Mouse (Mus musculus): ENCODE measurements around the gene Fam83e.

The Fam83e gene

DNA sequence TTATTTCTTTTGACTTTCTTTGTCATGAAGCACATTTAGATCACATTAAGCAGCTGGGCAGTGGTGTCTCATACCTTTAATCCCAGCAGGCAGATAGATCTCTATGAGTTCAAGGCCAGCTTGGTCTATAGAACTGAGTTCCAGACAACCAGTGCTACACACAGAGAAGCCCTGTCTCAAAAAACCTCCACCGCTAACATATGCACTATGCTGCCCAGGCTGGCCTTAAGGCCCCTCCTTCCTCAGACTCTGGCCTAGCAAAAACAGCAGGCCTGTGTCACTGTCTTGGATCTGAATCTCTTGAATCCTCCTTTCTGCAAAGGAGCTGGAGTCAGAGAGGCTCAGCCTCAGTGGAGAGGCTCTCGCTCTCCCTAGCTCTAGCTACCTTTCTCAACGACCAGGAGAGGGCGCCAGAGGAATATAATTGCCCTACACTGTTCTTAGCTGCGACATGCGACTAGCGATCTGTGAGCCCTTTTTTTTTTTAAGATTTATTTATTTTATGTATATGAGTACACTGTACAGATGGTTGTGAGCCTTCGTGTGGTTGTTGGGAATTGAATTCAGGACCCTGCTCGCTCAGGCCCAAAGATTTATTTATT is 18.3 kb downstream of the Fam83e start:
- DNase-seq (ENCODE audit: low spot score in 2 of 2): peak; percentile 60 to 80

- DNase-seq (ENCODE audit: low spot score in 2 of 2): no peak
Observed at GRCm38 (mm10) chr7:45739820-45740219, 18.8 kb downstream of the Fam83e start.

DNA sequence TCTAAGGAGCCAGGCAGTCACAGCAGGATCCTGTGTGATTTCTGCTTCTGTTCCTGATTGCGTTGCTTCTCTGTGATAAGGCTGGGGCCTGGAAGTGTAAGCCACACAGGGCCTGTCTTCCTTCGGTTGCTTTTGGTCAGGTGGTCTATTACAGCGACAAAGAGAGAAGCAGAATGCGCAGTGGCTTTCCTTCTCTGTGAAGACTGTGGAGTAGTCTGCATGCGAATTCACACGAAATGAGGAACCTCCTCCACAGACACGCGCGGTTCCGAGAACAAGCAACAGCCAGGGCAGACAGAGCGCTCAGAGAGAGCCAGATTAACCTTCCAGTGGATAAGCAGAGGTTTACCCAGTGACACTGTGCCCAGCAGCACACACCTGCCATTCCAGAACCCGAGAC is 20.3 kb downstream of the Fam83e start:
- no peak for DNase-seq (ENCODE audit: low spot score in 2 of 2)

- DNase-seq (ENCODE audit: low spot score in 2 of 2): no peak
Observed at GRCm38 (mm10) chr7:45741777-45742176, 20.8 kb downstream of the Fam83e start.

- peak; percentile 50 to 65 for DNase-seq (ENCODE audit: low spot score in 2 of 2)
Observed at GRCm38 (mm10) chr7:45742338-45742737, 21.3 kb downstream of the Fam83e start.

- peak; percentile 37 to 69 for DNase-seq (ENCODE audit: low spot score in 2 of 2)
Observed at GRCm38 (mm10) chr7:45744387-45744786, 23.4 kb downstream of the Fam83e start.

GRCm38 (mm10) chr7:45746518-45746917 is 25.5 kb downstream of the Fam83e start:
- DNase-seq (ENCODE audit: low spot score in 2 of 2): no peak

DNA sequence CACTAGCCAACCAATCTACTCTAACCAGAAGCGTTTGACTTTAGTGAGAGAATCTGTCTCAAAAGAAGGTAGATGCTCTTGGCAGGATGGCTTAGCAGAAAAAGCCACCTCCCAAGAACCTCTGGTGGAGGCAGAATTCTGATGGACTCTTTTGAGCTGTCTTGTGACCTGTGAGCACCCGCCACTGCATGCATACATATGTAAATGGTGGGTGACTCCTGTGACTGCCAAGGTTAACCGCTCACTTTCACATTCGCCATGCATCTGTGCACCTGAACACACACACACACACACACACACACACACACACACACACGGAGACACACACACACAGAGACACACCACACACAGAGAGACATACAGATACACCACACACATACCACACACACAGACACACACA is 26.4 kb downstream of the Fam83e start:
- no peak for DNase-seq (ENCODE audit: low spot score in 2 of 2)

- no peak for DNase-seq (ENCODE audit: low spot score in 2 of 2)
Observed at GRCm38 (mm10) chr7:45748110-45748509, 27.1 kb downstream of the Fam83e start.

DNA sequence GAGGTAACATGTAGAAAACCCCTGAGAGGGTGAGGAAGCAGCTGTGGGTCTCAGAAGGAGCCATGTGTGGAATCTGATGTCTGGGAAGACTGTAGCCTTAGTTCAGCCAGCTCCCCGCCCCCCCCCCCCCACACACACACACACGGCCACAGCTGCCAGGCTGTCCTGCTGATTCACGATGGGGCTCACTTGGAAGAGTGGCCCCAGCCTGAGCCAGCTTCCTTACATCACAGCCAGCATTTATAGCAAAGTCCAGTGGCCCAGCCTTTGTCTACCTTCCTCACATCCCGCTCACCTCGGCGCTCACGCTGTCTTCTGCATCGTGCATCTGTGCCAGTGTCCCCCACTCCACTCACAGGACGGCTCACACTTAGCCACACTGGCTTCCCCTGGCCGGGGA is 28.4 kb downstream of the Fam83e start:
- no peak for DNase-seq (ENCODE audit: low spot score in 2 of 2)

- no peak for DNase-seq (ENCODE audit: low spot score in 2 of 2)
Observed at GRCm38 (mm10) chr7:45750162-45750561, 29.1 kb downstream of the Fam83e start.

GRCm38 (mm10) chr7:45755703-45756102 is 34.7 kb downstream of the Fam83e start:
- no peak for DNase-seq (ENCODE audit: low spot score in 2 of 2)

- no peak for DNase-seq (ENCODE audit: low spot score in 2 of 2)
Observed at GRCm38 (mm10) chr7:45759400-45759799, 38.4 kb downstream of the Fam83e start.

- no peak for DNase-seq (ENCODE audit: low spot score in 2 of 2)
Observed at GRCm38 (mm10) chr7:45760151-45760550, 39.1 kb downstream of the Fam83e start.

- no peak for DNase-seq (ENCODE audit: low spot score in 2 of 2)
Observed at GRCm38 (mm10) chr7:45765995-45766394, 45.0 kb downstream of the Fam83e start.

DNA sequence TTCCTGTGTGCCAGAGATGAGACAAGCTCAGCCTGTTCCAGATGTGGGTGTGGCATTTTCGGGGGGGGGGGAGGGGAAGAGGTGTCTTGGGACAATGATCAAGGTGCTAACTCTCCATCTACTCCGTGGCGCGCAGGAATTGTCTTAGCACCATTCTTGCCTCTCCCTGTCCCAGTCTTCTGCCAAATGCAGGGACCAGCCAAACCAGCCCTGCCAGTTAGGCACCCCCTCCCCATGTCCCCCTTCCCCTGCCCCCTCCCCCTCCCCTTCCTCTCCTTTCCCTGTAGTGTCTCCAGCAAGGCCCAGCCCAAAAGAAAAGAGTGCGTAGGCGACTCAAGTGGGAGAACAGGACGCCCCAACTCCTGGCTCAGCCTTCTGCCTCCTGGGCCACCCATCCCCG is 45.8 kb downstream of the Fam83e start:
- no peak for DNase-seq (ENCODE audit: low spot score in 2 of 2)

DNA sequence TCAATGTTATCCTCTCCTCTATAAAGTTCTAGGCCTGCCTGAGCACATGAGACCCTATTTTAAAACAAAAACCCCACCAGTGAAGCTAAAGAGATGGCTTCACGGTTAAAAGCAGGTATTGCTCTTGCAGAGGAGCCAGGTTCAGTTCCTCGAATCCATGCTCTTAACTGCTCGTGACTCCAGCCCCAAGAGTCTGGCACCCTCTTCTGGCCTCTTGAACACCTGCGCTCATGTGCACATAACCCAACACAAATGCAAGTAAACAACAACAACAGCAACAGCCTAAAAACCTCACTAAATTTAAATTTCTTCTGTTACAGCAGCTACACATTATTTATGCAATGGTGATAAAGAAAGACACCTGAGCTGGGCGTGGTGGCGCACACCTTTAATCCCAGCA is 46.5 kb downstream of the Fam83e start:
- DNase-seq (ENCODE audit: low spot score in 2 of 2): no peak

- DNase-seq (ENCODE audit: low spot score in 2 of 2): no peak
Observed at GRCm38 (mm10) chr7:45770427-45771082, 49.5 kb downstream of the Fam83e start.

GRCm38 (mm10) chr7:45771101-45771500 is 50.1 kb downstream of the Fam83e start:
- no peak for DNase-seq (ENCODE audit: low spot score in 2 of 2)

DNA sequence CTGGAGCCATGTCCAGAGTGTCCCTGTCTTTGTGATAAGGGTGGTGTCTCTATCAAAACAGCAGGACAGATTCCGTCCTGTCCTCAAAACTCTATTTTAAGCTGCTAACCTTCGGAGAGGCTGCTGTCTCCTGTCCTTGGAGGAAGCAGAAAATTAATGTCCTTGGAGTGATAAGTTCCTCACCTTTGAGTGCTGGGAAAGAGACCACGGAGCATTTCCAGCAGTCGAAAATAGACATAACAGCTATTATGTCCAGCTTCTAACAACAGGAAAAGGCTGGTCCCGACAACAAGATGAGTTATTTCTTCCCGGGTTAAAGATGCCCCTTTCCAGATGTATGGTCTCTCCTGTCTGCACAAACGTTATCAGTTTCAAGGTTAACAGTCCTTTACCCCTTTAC is 54.2 kb downstream of the Fam83e start:
- DNase-seq (ENCODE audit: low spot score in 2 of 2): no peak
